Mouse (Mus musculus): ENCODE results near the gene Ctnnbip1. TPM values are rescaled to one million over a fixed set of nuclear protein-coding genes. Genes with fewer than 3 reads are reported as not detected.

Gene Ctnnbip1
- polyA plus RNA-seq, 1 experiment: 57.8 TPM

DNA sequence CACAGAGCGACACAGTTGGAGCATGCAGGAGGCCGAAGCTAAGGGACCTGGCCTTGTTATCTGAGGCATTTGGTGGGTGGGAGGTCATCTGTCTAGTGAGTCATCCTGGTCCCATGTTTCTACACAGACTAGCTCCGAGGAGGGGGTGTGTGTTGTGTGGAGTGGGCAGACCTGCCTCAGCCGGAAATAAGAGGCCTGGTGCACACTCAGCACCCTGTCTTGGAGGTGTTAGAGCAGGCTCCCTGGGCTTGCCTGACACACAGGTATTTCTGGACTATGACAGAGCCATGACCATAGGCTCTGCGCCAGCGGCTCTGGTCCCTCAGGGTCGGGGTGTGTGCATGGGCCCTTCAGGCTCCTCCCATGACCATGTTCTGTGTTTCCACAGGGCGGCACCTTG, 21.4 kb downstream of the Ctnnbip1 start:
- Histone ChIP-seq H3K27me3 (ENCODE audit: control insufficient read depth, insufficient read depth, insufficient read length) (no peaks in the 10 kb centered on the region), H3K79me3 (ENCODE audit: low read depth) (no peaks in the 10 kb centered on the region), H3K79me2 (ENCODE audit: control insufficient read depth, insufficient read depth) (no peaks in the 10 kb centered on the region), H3K4me3 (ENCODE audit: insufficient read depth, poor library complexity, severe bottlenecking) (no peak overlapping the region), H3ac (ENCODE audit: control insufficient read depth, insufficient read length, low read depth) (no peak overlapping the region), H3K36me3 (ENCODE audit: control insufficient read depth, insufficient read depth) (peaks cover 4% of the 10 kb centered on the region)
- TF ChIP-seq MYOD1 (IDR thresholded peaks at IDR 0.05; ENCODE audit: control insufficient read depth, insufficient read length, low read depth): no peak
- no peak for TF ChIP-seq MAX (IDR thresholded peaks at IDR 0.05)
- TF ChIP-seq CEBPB (IDR thresholded peaks at IDR 0.05; ENCODE audit: low read depth): no peak
- TF ChIP-seq FOSL1 (IDR thresholded peaks at IDR 0.05; ENCODE audit: insufficient read depth, low read length, poor library complexity, severe bottlenecking): no peak
- no peak for TF ChIP-seq MYOG (IDR thresholded peaks at IDR 0.05; ENCODE audit: control insufficient read depth, extremely low read depth, insufficient read length)
- no peak for TF ChIP-seq USF1 (IDR thresholded peaks at IDR 0.05; ENCODE audit: low read depth)
- no peak for TF ChIP-seq CTCF (IDR thresholded peaks at IDR 0.05; ENCODE audit: control insufficient read depth, insufficient read depth, insufficient read length)

DNA sequence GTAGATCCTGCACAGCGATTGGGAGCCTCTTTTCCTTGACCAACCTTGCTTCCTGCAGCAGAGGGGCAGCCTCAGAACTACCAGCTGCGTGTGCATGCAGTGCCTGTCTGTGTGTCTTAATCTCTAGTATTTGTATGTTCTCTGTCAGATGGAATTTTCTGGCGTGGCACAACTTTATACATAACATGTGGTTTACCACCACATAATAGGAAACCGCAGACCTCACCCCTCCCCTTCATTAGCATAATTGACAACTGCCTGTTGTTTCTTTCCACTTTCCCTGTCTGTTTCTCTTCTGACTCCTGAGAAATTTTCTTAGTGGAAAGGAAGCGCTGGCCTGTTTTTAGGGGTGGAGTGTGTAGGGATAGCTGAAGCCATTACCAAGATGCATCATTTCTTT, 23.9 kb downstream of the Ctnnbip1 start:
- H3K79me2 ChIP-seq (ENCODE audit: control insufficient read depth, insufficient read depth): no peaks in the 10 kb centered on the region
- no peak for TF ChIP-seq MAX (IDR thresholded peaks at IDR 0.05)
- no peak for TF ChIP-seq USF1 (IDR thresholded peaks at IDR 0.05; ENCODE audit: low read depth)
- TF ChIP-seq CTCF (IDR thresholded peaks at IDR 0.05; ENCODE audit: control insufficient read depth, insufficient read depth, insufficient read length): no peak
- TF ChIP-seq FOSL1 (IDR thresholded peaks at IDR 0.05; ENCODE audit: insufficient read depth, low read length, poor library complexity, severe bottlenecking): no peak
- no peak for TF ChIP-seq MYOD1 (IDR thresholded peaks at IDR 0.05; ENCODE audit: control insufficient read depth, insufficient read length, low read depth)
- TF ChIP-seq MYOG (IDR thresholded peaks at IDR 0.05; ENCODE audit: control insufficient read depth, extremely low read depth, insufficient read length): no peak
- TF ChIP-seq CEBPB (IDR thresholded peaks at IDR 0.05; ENCODE audit: low read depth): no peak
- no peaks in the 10 kb centered on the region for H3K79me3 ChIP-seq (ENCODE audit: low read depth)
- H3ac ChIP-seq (ENCODE audit: control insufficient read depth, insufficient read length, low read depth): peak overlapping the region; percentile 4
- H3K27me3 ChIP-seq (ENCODE audit: control insufficient read depth, insufficient read depth, insufficient read length): no peaks in the 10 kb centered on the region
- no peak overlapping the region for H3K4me3 ChIP-seq (ENCODE audit: insufficient read depth, poor library complexity, severe bottlenecking)
- peaks cover 14% of the 10 kb centered on the region for H3K36me3 ChIP-seq (ENCODE audit: control insufficient read depth, insufficient read depth)

DNA sequence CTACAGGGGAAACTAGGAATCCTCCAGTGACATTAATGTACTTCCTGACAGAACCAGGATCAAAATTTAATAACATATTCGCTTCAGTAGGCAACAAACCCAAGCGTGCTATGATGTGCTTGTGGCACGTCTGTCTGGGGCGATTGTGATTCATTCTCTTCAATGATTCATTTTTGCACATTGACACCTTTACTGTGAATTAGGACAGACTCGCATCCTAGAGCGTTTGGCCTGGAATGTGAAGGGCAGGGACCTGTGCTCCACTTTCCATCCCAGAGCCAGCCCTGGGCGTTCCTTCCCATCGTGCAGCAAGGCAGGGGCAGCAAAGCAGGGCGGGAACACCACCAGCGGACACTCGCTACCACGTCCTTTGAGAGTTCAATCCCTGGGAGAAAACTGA, 24.4 kb downstream of the Ctnnbip1 start:
- H3ac ChIP-seq (ENCODE audit: control insufficient read depth, insufficient read length, low read depth): no peak overlapping the region

DNA sequence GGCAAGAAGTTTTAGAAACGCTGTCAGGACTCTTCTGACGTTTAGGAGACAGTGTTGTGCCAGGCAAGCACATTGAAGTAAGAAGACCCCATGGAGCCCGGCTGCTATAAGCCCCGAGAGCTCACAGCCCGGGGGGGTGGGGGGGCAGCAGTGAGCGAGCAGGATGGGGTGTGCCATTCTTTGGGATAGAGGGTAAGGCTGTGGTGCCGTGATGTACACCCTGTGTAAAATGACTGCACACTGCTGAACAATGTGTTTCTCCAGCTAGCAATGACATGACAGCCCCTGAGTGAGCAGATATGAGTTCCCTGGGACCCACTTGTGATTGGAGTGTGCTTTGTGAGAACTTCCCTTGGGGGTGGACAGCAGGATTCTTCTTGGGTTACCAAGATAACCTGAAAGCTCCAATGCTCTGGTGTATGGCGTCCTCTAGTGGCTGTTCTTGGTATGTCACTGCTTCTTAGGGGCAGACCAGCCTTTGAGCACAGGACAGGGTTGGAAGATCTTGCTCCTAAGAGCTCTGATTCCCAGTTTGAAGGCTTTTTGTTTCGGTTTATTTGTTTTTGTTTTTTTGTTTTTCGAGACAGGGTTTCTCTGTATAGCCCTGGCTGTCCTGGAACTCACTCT, 25.0 kb downstream of the Ctnnbip1 start:
- H3K4me3 ChIP-seq (ENCODE audit: insufficient read depth, poor library complexity, severe bottlenecking): no peak overlapping the region
- no peaks in the 10 kb centered on the region for H3K27me3 ChIP-seq (ENCODE audit: control insufficient read depth, insufficient read depth, insufficient read length)
- no peaks in the 10 kb centered on the region for H3K79me2 ChIP-seq (ENCODE audit: control insufficient read depth, insufficient read depth)
- no peak overlapping the region for H3ac ChIP-seq (ENCODE audit: control insufficient read depth, insufficient read length, low read depth)
- no peaks in the 10 kb centered on the region for H3K79me3 ChIP-seq (ENCODE audit: low read depth)
- peaks cover 14% of the 10 kb centered on the region for H3K36me3 ChIP-seq (ENCODE audit: control insufficient read depth, insufficient read depth)
- TF ChIP-seq CTCF (IDR thresholded peaks at IDR 0.05; ENCODE audit: control insufficient read depth, insufficient read depth, insufficient read length) (peak; percentile 85), FOSL1 (IDR thresholded peaks at IDR 0.05; ENCODE audit: insufficient read depth, low read length, poor library complexity, severe bottlenecking) (no peak), MAX (IDR thresholded peaks at IDR 0.05) (no peak), MYOD1 (IDR thresholded peaks at IDR 0.05; ENCODE audit: control insufficient read depth, insufficient read length, low read depth) (no peak), USF1 (IDR thresholded peaks at IDR 0.05; ENCODE audit: low read depth) (no peak), MYOG (IDR thresholded peaks at IDR 0.05; ENCODE audit: control insufficient read depth, extremely low read depth, insufficient read length) (no peak)

More for the DNA sequence above, 24.4 kb downstream of the Ctnnbip1 start:
- no peak for TF ChIP-seq MYOD1 (IDR thresholded peaks at IDR 0.05; ENCODE audit: control insufficient read depth, insufficient read length, low read depth)
- no peak for TF ChIP-seq MYOG (IDR thresholded peaks at IDR 0.05; ENCODE audit: control insufficient read depth, extremely low read depth, insufficient read length)
- TF ChIP-seq USF1 (IDR thresholded peaks at IDR 0.05; ENCODE audit: low read depth): no peak
- TF ChIP-seq CEBPB (IDR thresholded peaks at IDR 0.05; ENCODE audit: low read depth): no peak
- TF ChIP-seq CTCF (IDR thresholded peaks at IDR 0.05; ENCODE audit: control insufficient read depth, insufficient read depth, insufficient read length): no peak
- no peak for TF ChIP-seq MAX (IDR thresholded peaks at IDR 0.05)
- no peak for TF ChIP-seq FOSL1 (IDR thresholded peaks at IDR 0.05; ENCODE audit: insufficient read depth, low read length, poor library complexity, severe bottlenecking)
- no peaks in the 10 kb centered on the region for H3K79me2 ChIP-seq (ENCODE audit: control insufficient read depth, insufficient read depth)
- H3K4me3 ChIP-seq (ENCODE audit: insufficient read depth, poor library complexity, severe bottlenecking): no peak overlapping the region
- no peaks in the 10 kb centered on the region for H3K27me3 ChIP-seq (ENCODE audit: control insufficient read depth, insufficient read depth, insufficient read length)
- H3K36me3 ChIP-seq (ENCODE audit: control insufficient read depth, insufficient read depth): peaks cover 14% of the 10 kb centered on the region
- H3K79me3 ChIP-seq (ENCODE audit: low read depth): no peaks in the 10 kb centered on the region

DNA sequence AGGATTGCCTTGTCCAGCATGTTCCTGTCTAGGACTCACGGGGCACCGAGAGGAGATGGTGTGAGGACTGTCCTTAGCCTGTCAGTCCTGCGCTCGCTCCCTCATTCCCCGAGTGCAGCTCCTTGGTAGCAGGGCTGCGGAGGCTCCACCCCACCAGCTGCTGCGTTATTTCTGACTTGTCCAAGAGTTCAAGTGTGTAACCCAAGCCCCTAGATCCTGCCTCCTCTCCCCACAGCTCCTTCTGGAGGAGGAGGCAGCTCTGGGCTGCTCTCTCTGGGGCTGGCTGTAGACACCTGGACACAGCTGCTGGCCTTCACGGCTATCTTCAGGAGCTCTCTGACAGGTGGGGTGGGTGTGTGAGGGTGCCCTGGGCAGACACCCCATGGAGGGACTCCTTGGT, 26.9 kb downstream of the Ctnnbip1 start:
- no peak for TF ChIP-seq CEBPB (IDR thresholded peaks at IDR 0.05; ENCODE audit: low read depth)
- no peak for TF ChIP-seq CTCF (IDR thresholded peaks at IDR 0.05; ENCODE audit: control insufficient read depth, insufficient read depth, insufficient read length)
- no peak for TF ChIP-seq MYOG (IDR thresholded peaks at IDR 0.05; ENCODE audit: control insufficient read depth, extremely low read depth, insufficient read length)
- no peak for TF ChIP-seq FOSL1 (IDR thresholded peaks at IDR 0.05; ENCODE audit: insufficient read depth, low read length, poor library complexity, severe bottlenecking)
- TF ChIP-seq MYOD1 (IDR thresholded peaks at IDR 0.05; ENCODE audit: control insufficient read depth, insufficient read length, low read depth): no peak
- TF ChIP-seq MAX (IDR thresholded peaks at IDR 0.05): no peak
- no peak for TF ChIP-seq USF1 (IDR thresholded peaks at IDR 0.05; ENCODE audit: low read depth)
- no peaks in the 10 kb centered on the region for H3K27me3 ChIP-seq (ENCODE audit: control insufficient read depth, insufficient read depth, insufficient read length)
- H3K36me3 ChIP-seq (ENCODE audit: control insufficient read depth, insufficient read depth): peaks cover 18% of the 10 kb centered on the region
- H3K4me3 ChIP-seq (ENCODE audit: insufficient read depth, poor library complexity, severe bottlenecking): no peak overlapping the region
- H3ac ChIP-seq (ENCODE audit: control insufficient read depth, insufficient read length, low read depth): no peak overlapping the region
- H3K79me3 ChIP-seq (ENCODE audit: low read depth): no peaks in the 10 kb centered on the region
- H3K79me2 ChIP-seq (ENCODE audit: control insufficient read depth, insufficient read depth): no peaks in the 10 kb centered on the region

Data from C2C12 (cell line).